Mouse (Mus musculus): ENCODE data around the gene Ash1l. TPM values are rescaled to one million over a fixed set of nuclear protein-coding genes. Genes with fewer than 3 reads are reported as not detected.

The Ash1l gene
- total and polyA plus RNA-seq, 2 experiments from 2014 or later: 10.1 to 17.1 TPM

- Histone ChIP-seq H3K4me3 (ENCODE audit: low read depth, low read length) (no peak overlapping the region), H3K27ac (ENCODE audit: low read depth) (no peak overlapping the region), H3K9ac (replicated peaks; ENCODE audit: low read depth, low read length) (no peak overlapping the region), H3K9me3 (replicated peaks; ENCODE audit: control insufficient read depth, low read length) (no peaks in the 10 kb centered on the region), H3K4me2 (ENCODE audit: low read depth, low read length) (no peak overlapping the region), H3K4me1 (ENCODE audit: control insufficient read depth, insufficient read depth) (no peaks in the 10 kb centered on the region), H3K27me3 (ENCODE audit: control insufficient read depth, insufficient read depth, low read length) (no peaks in the 10 kb centered on the region), H3K36me3 (replicated peaks; ENCODE audit: control insufficient read depth, insufficient read depth, low read length) (peaks cover 31% of the 10 kb centered on the region)
- WGBS: 85% methylated on average over 10 of the region's 10 CpGs
- TF ChIP-seq CTCF (IDR thresholded peaks at IDR 0.05; ENCODE audit: low read depth) (no peak), EP300 (IDR thresholded peaks at IDR 0.05; ENCODE audit: low read depth) (no peak)
- ATAC-seq (ENCODE audit: insufficient read depth, low read depth) (no peak), DNase-seq (ENCODE audit: low spot score) (no peak)
Observed at GRCm38 (mm10) chr3:88942316-88942880, 8.0 kb upstream of the Ash1l start.

DNA sequence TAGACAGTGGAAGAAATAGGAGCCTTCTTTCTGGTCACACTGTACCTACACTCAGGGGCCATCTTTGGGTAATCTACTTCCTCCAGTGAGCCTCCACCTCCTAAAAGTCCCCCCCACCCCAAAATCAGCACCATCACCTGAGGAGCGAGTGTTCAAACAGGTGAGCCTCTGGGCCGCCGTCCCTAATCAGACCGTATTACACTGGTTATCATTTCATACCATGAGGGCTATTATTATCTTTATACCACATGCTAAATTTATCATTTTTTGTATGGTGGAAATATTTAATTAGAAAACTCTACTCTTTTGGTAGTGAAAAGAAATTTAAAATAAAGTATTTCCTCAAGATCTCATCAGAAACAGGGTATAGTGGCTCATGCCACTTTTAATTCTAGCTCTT, 6.3 kb upstream of the Ash1l start:
- no peaks in the 10 kb centered on the region for H3K27me3 ChIP-seq (ENCODE audit: control insufficient read depth, insufficient read depth, low read length)

DNA sequence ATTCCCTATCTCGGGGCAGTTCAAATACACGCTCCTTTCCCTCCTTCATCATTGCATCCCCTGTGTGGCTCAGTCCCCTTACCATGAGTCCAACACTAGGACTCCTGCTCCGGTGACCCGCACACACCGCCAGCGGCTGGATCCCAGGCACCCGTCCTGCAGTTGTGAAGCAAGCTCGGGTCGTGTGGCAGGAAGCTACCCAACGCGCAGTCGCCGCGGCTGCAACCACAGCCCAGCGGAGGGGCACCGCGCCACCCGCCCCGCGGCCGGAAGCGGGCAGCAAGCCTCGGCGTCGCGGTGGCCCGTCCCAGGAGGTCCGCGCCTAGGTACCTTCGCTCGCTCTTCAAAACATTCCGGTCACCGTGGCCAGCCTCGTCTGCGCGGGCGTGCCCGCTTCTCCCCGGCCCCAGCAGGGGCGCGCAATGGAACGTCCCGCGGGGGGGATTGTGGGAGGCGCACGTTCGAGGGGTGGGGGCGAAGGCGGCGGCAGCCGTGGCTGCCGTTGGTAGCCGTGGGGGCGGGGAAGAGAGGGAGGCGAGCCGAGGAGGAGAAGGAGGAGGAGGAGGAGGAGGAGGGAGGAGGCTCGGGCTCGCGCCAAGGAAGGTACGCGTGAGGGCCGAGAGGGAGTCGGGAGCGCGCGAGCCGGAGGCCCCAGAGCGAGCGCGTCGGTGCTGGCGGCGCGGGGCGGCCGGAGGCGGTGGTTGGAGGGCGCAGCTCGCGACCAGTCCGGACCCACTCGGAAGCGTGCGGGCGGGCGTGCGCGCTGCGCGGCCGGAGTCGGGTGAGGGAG, 441 bp upstream of the Ash1l start:
- Histone ChIP-seq H3K4me1 (ENCODE audit: control insufficient read depth, insufficient read depth) (peaks cover 17% of the 10 kb centered on the region), H3K4me3 (ENCODE audit: low read depth, low read length) (peak overlapping the region; percentile 96), H3K27me3 (ENCODE audit: control insufficient read depth, insufficient read depth, low read length) (no peaks in the 10 kb centered on the region), H3K27ac (ENCODE audit: low read depth) (peak overlapping the region; percentile 99), H3K4me2 (ENCODE audit: low read depth, low read length) (peak overlapping the region; percentile 74), H3K9me3 (replicated peaks; ENCODE audit: control insufficient read depth, low read length) (no peaks in the 10 kb centered on the region), H3K36me3 (replicated peaks; ENCODE audit: control insufficient read depth, insufficient read depth, low read length) (no peaks in the 10 kb centered on the region), H3K9ac (replicated peaks; ENCODE audit: low read depth, low read length) (peak overlapping the region; percentile 87)
- WGBS: under 1% methylated on average over 52 of the region's 92 CpGs
- TF ChIP-seq CTCF (IDR thresholded peaks at IDR 0.05; ENCODE audit: low read depth): 0 out of 2 replicates have a peak, but pooled peaks have one; percentile 9
- no peak; the same call in 1 of the 2 replicates for TF ChIP-seq EP300 (IDR thresholded peaks at IDR 0.05; ENCODE audit: low read depth)
- DNase-seq (ENCODE audit: low spot score) (peak; percentile 90), ATAC-seq (ENCODE audit: insufficient read depth, low read depth) (peak; percentile 83)

More for the DNA sequence above, 6.3 kb upstream of the Ash1l start:
- H3K4me2 ChIP-seq (ENCODE audit: low read depth, low read length): no peak overlapping the region
- WGBS: 82% methylated on average over 4 of the region's 4 CpGs
- H3K27ac ChIP-seq (ENCODE audit: low read depth): no peak overlapping the region
- H3K4me1 ChIP-seq (ENCODE audit: control insufficient read depth, insufficient read depth): peaks cover 10% of the 10 kb centered on the region
- DNase-seq (ENCODE audit: low spot score) (no peak), ATAC-seq (ENCODE audit: insufficient read depth, low read depth) (no peak)
- no peaks in the 10 kb centered on the region for H3K9me3 ChIP-seq (replicated peaks; ENCODE audit: control insufficient read depth, low read length)
- H3K9ac ChIP-seq (replicated peaks; ENCODE audit: low read depth, low read length): no peak overlapping the region
- peaks cover 21% of the 10 kb centered on the region for H3K36me3 ChIP-seq (replicated peaks; ENCODE audit: control insufficient read depth, insufficient read depth, low read length)
- no peak overlapping the region for H3K4me3 ChIP-seq (ENCODE audit: low read depth, low read length)
- TF ChIP-seq EP300 (IDR thresholded peaks at IDR 0.05; ENCODE audit: low read depth) (no peak), CTCF (IDR thresholded peaks at IDR 0.05; ENCODE audit: low read depth) (no peak)

GRCm38 (mm10) chr3:88951327-88951800, 942 bp downstream of the Ash1l start:
- H3K36me3 ChIP-seq (replicated peaks; ENCODE audit: control insufficient read depth, insufficient read depth, low read length): no peaks in the 10 kb centered on the region
- WGBS: under 1% methylated on average over 5 of the region's 5 CpGs
- H3K27ac ChIP-seq (ENCODE audit: low read depth): peak overlapping the region; percentile 99
- peaks cover 17% of the 10 kb centered on the region for H3K4me1 ChIP-seq (ENCODE audit: control insufficient read depth, insufficient read depth)
- no peak for DNase-seq (ENCODE audit: low spot score)
- peak overlapping the region; percentile 96 for H3K4me3 ChIP-seq (ENCODE audit: low read depth, low read length)
- no peak for ATAC-seq (ENCODE audit: insufficient read depth, low read depth)
- no peaks in the 10 kb centered on the region for H3K27me3 ChIP-seq (ENCODE audit: control insufficient read depth, insufficient read depth, low read length)
- TF ChIP-seq CTCF (IDR thresholded peaks at IDR 0.05; ENCODE audit: low read depth): no peak
- TF ChIP-seq EP300 (IDR thresholded peaks at IDR 0.05; ENCODE audit: low read depth): no peak
- H3K4me2 ChIP-seq (ENCODE audit: low read depth, low read length): peak overlapping the region; percentile 74
- peak overlapping the region; percentile 87 for H3K9ac ChIP-seq (replicated peaks; ENCODE audit: low read depth, low read length)
- H3K9me3 ChIP-seq (replicated peaks; ENCODE audit: control insufficient read depth, low read length): no peaks in the 10 kb centered on the region

DNA sequence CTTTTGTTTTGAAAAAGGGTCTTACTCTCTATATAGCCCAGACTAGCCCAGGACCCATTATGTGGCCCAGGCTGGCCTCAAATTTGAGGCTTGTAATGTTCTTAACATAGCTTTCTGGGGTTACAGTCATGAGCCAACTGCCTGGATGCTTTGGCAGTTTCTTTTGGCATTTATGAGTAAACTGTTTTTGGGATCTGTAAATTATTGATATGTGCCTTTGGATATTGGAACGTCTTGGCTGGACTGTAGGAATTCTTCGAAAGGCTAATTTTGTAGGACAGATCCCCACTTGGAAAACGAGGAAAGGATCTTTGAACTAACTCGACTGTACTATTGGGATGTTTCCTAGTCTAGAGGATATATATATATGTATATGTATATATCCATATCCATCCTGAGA, 2.8 kb downstream of the Ash1l start:
- H3K27ac ChIP-seq (ENCODE audit: low read depth): peak overlapping the region; percentile 5; the same call in 1 of the 2 replicates
- no peak overlapping the region for H3K4me3 ChIP-seq (ENCODE audit: low read depth, low read length)
- H3K27me3 ChIP-seq (ENCODE audit: control insufficient read depth, insufficient read depth, low read length): no peaks in the 10 kb centered on the region
- H3K9ac ChIP-seq (replicated peaks; ENCODE audit: low read depth, low read length): no peak overlapping the region
- TF ChIP-seq CTCF (IDR thresholded peaks at IDR 0.05; ENCODE audit: low read depth): no peak
- no peak for TF ChIP-seq EP300 (IDR thresholded peaks at IDR 0.05; ENCODE audit: low read depth)
- DNase-seq (ENCODE audit: low spot score): no peak
- no peak overlapping the region for H3K4me2 ChIP-seq (ENCODE audit: low read depth, low read length)
- WGBS: 73% methylated on average over 4 of the region's 4 CpGs
- no peak for ATAC-seq (ENCODE audit: insufficient read depth, low read depth)
- peaks cover 16% of the 10 kb centered on the region for H3K4me1 ChIP-seq (ENCODE audit: control insufficient read depth, insufficient read depth)
- H3K9me3 ChIP-seq (replicated peaks; ENCODE audit: control insufficient read depth, low read length): no peaks in the 10 kb centered on the region
- H3K36me3 ChIP-seq (replicated peaks; ENCODE audit: control insufficient read depth, insufficient read depth, low read length): no peaks in the 10 kb centered on the region

All from heart, postnatal 0 days (tissue).